Mouse (Mus musculus) lung, embryonic 14.5 days (tissue): ENCODE measurements around the gene Parp16. TPM values are rescaled to one million over a fixed set of nuclear protein-coding genes. Genes with fewer than 3 reads are reported as not detected.
A peak's percentile ranks its signal among the peaks of the same experiment; 100 is the strongest.
"Not testable (repeated sequence)": the region's sequence is repeated elsewhere in the genome, so short reads cannot be mapped to it uniquely, and the experiment has no call there.

Experiments
- ATAC-seq: fragments of 200-750 bp; cut with Nextera tagmentation; 2 replicates; pipeline ENCODE4 v1.8.0; 2017; ENCODE audit warnings: mild to moderate bottlenecking, moderate TSS enrichment, moderate library complexity; ENCODE audit not compliant: insufficient read depth
- DNase-seq: peaks from one replicate; pipeline ENCODE4 v3.0.0-alpha.2; 2015
- H3K27ac ChIP-seq: fragments of 300-500 bp; sonication (generic); 2 replicates; pipeline ENCODE4 v1.5.1; 2014; ENCODE audit warnings: low read depth, mild to moderate bottlenecking, moderate library complexity
- H3K27me3 ChIP-seq: fragments of 300-500 bp; sonication (generic); 2 replicates; pipeline ENCODE4 v1.6.1; 2014; ENCODE audit warnings: low read length, control low read depth; ENCODE audit not compliant: insufficient read depth
- H3K36me3 ChIP-seq: fragments of 300-500 bp; sonication (generic); 2 replicates; pipeline ENCODE4 v1.6.1; 2014; ENCODE audit warnings: control low read depth; ENCODE audit not compliant: insufficient read depth
- H3K4me1 ChIP-seq: fragments of 300-500 bp; sonication (generic); 2 replicates; pipeline ENCODE4 v1.6.1; 2014; ENCODE audit warnings: antibody characterized with exemption, control low read depth; ENCODE audit not compliant: insufficient read depth
- H3K4me2 ChIP-seq: fragments of 300-500 bp; sonication (generic); 2 replicates; pipeline ENCODE4 v1.6.1; 2014; ENCODE audit warnings: mild to moderate bottlenecking
- H3K4me3 ChIP-seq: fragments of 300-500 bp; sonication (generic); 2 replicates; pipeline ENCODE4 v1.5.1; 2014; ENCODE audit warnings: low read depth, low read length
- H3K9ac ChIP-seq: fragments of 300-500 bp; sonication (generic); 2 replicates; pipeline ENCODE4 v1.6.1; 2014
- H3K9me3 ChIP-seq: fragments of 300-500 bp; sonication (generic); 2 replicates; pipeline ENCODE4 v1.6.1; 2016; ENCODE audit warnings: low read depth, low read length, control low read depth
- CTCF ChIP-seq: IDR thresholded peaks from 2 replicates; pipeline ENCODE4 v1.5.1; 2016; ENCODE audit warnings: antibody characterized with exemption, low read depth
- WGBS: fragments of 180-500 bp; shearing (Covaris S2); extraction: QIAGEN DNeasy Blood & Tissue Kit; methylation state at CpG from one replicate; pipeline ENCODE4 v1.1.7; 2014; 5-methylcytosine and 5-hydroxymethylcytosine counted together
- polyA plus RNA-seq: library from polyadenylated mRNA; unstranded; fragments of >200 nt; fragmentation: Nextera tagmentation; extraction: Ambion mirVana; gene quantifications from 2 replicates; pipeline ENCODE4 v1.2.1, GENCODE M21; 2014

Parp16 gene
- polyA plus RNA-seq, 1 experiment from 2014 or later = 5.3 TPM

GRCm38 (mm10) chr9:65201021-65201380 lies 5.8 kb downstream of the Parp16 start:
- Histone ChIP-seq H3K4me3 (no peak overlapping the region), H3K4me1 (peaks cover under 1% of the 10 kb centered on the region; the same call in 1 of the 2 replicates), H3K27me3 (no peaks in the 10 kb centered on the region), H3K36me3 (no peaks in the 10 kb centered on the region), H3K9ac (no peak overlapping the region), H3K4me2 (no peak overlapping the region), H3K9me3 (no peaks in the 10 kb centered on the region), H3K27ac (peak overlapping the region; percentile 25; the same call in 1 of the 2 replicates)
- DNase-seq (no peak), ATAC-seq (no peak)
- WGBS = 30% methylated on average over 3 of the region's 3 CpGs
- no peak for TF ChIP-seq CTCF

GRCm38 (mm10) chr9:65201381-65202164 lies 6.4 kb downstream of the Parp16 start:
- peak; percentile 89 for ATAC-seq
- H3K4me1 ChIP-seq = no peaks in the 10 kb centered on the region
- no peak for TF ChIP-seq CTCF

GRCm38 (mm10) chr9:65202165-65202754 lies 7.1 kb downstream of the Parp16 start:
- H3K4me1 ChIP-seq = no peaks in the 10 kb centered on the region
- peak overlapping the region; percentile 58 for H3K4me2 ChIP-seq
- TF ChIP-seq CTCF = no peak
- ATAC-seq (no peak), DNase-seq (no peak)
- no peaks in the 10 kb centered on the region for H3K9me3 ChIP-seq
- no peaks in the 10 kb centered on the region for H3K36me3 ChIP-seq
- WGBS = 26% methylated on average over 11 of the region's 11 CpGs
- peak overlapping the region; percentile 25 for H3K27ac ChIP-seq
- no peaks in the 10 kb centered on the region for H3K27me3 ChIP-seq
- H3K4me3 ChIP-seq = peak overlapping the region; percentile 27
- peak overlapping the region; percentile 44 for H3K9ac ChIP-seq

More at GRCm38 (mm10) chr9:65201381-65202164, 6.4 kb downstream of the Parp16 start:
- H3K27me3 ChIP-seq = no peaks in the 10 kb centered on the region
- peak; percentile 98 for DNase-seq
- H3K9ac ChIP-seq = peak overlapping the region; percentile 44
- H3K4me3 ChIP-seq = peak overlapping the region; percentile 27
- under 1% methylated on average over 18 of the region's 18 CpGs for WGBS
- peak overlapping the region; percentile 58 for H3K4me2 ChIP-seq
- H3K36me3 ChIP-seq = no peaks in the 10 kb centered on the region
- no peaks in the 10 kb centered on the region for H3K9me3 ChIP-seq
- peak overlapping the region; percentile 25 for H3K27ac ChIP-seq

- no peak for ATAC-seq
These were observed 10.1 kb downstream of the Parp16 start for GRCm38 (mm10) chr9:65205049-65205815.

GRCm38 (mm10) chr9:65207041-65207815 lies 12.1 kb downstream of the Parp16 start:
- not testable (repeated sequence) for H3K9ac ChIP-seq, H3K9me3 ChIP-seq, H3K27ac ChIP-seq, H3K4me2 ChIP-seq, H3K4me3 ChIP-seq, ATAC-seq, H3K36me3 ChIP-seq, DNase-seq, H3K4me1 ChIP-seq, H3K27me3 ChIP-seq
- 75% methylated on average over 7 of the region's 9 CpGs for WGBS

More at GRCm38 (mm10) chr9:65205049-65205815, 10.1 kb downstream of the Parp16 start:
- Histone ChIP-seq H3K9ac (no peak overlapping the region), H3K27ac (no peak overlapping the region), H3K4me1 (no peaks in the 10 kb centered on the region), H3K27me3 (no peaks in the 10 kb centered on the region), H3K4me2 (no peak overlapping the region), H3K9me3 (no peaks in the 10 kb centered on the region), H3K4me3 (no peak overlapping the region), H3K36me3 (no peaks in the 10 kb centered on the region)
- no peak for DNase-seq
- TF ChIP-seq CTCF = no peak
- WGBS = 58% methylated on average over 11 of the region's 11 CpGs

- TF ChIP-seq CTCF = no peak
- Histone ChIP-seq H3K9me3 (no peaks in the 10 kb centered on the region), H3K4me1 (no peaks in the 10 kb centered on the region), H3K4me2 (no peak overlapping the region), H3K9ac (no peak overlapping the region), H3K27ac (no peak overlapping the region), H3K4me3 (no peak overlapping the region), H3K27me3 (no peaks in the 10 kb centered on the region), H3K36me3 (no peaks in the 10 kb centered on the region)
- ATAC-seq (no peak), DNase-seq (no peak)
- WGBS = 89% methylated on average over 32 of the region's 32 CpGs
These were observed 13.4 kb downstream of the Parp16 start for GRCm38 (mm10) chr9:65208293-65209179.
